Mouse (Mus musculus): ENCODE results near the gene Slc1a4. TPM values are rescaled to one million over a fixed set of nuclear protein-coding genes. Genes with fewer than 3 reads are reported as not detected.

Slc1a4 gene
- polyA plus RNA-seq, 1 experiment = 5.2 TPM

DNA sequence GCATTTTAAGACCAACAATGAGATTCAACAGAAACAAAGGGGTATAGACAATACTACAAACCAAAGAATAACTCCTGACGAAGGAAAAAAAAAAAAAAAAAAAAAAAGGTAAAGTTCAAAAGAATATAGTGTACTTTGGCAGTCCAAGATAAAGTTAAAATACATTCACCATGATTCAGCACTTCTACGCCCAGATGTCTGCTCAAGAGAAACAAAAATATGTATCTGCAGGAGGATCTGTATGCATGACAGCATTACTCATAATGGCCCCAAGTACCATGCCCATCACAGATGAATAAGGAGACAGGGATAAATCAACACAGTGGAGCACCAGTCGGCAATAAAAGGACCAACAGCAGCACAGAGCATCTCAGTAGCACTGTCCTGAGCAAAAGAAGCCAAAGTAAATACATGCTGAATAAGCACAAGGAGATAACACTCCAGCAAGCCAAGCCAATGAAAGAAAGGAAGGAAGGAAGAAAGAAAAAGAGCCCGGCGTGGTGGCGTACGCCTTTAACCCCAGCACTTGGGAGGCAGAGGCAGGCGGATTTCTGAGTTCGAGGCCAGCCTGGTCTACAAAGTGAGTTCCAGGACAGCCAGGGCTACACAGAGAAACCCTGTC is 7.3 kb downstream of the Slc1a4 start:
- DNase-seq (ENCODE audit: low read depth) = no peak

DNA sequence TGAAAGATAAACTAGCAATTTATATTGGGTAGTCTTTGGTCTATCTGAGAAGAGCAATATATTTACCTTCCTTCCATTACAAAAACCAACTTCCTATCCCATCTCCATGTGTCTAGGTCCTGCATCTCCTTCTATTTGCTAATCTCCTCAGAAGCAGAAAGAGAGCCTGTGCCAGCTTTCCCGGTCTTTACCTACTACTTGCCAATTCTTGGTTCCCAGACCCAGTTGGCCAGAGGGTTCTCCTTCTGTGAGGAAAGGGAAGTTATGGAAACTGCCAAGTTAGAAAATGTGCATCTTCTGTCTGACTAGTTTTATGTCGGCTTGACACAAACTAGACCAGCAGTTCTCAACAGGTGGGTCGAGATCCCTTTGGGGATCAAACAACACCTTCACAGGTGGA is 8.5 kb downstream of the Slc1a4 start:
- no peak for DNase-seq (ENCODE audit: low read depth)

DNA sequence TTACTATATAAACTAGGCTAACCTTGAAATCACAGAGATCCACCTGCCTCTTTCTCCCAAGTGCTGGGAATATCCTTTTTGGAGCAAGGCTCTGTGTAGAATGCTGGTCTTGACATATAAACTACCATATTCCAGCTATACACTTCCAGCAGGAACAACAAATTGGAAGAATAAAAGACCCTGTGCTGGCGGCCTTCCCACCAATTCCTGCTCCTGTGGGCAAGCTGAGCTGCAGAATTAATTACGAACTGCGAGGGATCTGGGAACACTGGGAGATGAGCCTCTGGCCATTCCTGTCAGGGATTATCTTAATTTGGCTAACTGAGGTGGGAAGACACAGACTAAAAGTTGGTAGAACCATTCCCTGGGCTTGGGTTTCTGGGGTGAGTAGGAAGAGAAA is 10.1 kb downstream of the Slc1a4 start:
- no peak for DNase-seq (ENCODE audit: low read depth)

DNA sequence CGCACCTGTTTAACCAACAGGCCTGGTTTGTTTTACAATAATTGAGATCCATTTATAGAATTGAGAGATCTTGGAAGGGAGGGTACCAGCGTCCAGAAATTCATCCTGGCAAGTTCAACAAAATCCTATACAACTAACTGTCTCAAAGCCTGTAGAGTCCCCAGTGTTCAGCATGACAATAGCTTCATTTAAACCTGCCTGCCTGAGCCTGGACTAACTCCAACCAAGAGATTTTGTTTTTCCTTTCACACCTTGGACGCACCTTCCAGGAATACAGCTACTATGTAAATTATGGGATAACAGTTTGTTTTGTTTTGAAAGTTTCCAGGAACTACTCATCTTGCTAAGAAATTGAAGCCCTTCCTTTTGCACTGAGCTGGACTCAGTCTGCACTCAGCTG is 11.9 kb downstream of the Slc1a4 start:
- no peak for DNase-seq (ENCODE audit: low read depth)

DNA sequence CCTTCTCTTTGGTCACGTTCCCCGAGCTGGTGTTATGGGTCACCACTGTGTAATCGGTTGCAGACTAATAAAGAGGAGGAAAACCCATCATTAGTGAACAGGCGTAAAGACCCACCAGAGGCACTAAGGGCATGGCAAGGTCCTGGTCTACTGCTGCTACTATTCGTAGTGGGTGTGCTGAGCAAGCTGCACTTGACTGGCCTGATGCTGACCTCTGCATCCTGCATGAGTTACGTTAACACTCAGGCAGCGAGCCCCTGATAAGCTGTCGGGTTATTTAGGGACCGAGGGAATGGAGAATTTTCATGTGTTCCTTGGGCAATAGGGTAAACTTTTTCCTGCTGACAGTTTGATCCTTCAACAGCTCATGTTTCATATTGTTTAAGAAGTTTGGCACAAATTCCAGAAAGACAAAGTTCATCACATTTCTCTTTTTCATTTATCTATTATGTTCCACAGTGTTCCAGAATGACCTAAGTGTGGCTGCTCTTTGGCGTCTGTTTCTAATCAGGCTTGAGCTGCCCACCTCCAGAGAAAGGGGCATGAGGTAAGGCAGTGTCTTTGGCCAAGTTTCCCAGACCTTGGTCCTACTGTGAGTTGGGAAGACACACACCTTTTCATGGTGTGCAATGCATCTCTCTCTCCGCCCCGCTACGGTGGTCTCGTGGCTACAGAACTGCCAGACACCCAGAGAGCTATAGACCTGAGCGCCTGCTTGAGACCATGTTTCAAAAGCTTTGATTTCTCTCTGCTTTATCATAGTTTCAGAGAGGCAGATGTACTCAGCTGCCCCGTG is 13.7 kb downstream of the Slc1a4 start:
- DNase-seq (ENCODE audit: low read depth) = no peak

DNA sequence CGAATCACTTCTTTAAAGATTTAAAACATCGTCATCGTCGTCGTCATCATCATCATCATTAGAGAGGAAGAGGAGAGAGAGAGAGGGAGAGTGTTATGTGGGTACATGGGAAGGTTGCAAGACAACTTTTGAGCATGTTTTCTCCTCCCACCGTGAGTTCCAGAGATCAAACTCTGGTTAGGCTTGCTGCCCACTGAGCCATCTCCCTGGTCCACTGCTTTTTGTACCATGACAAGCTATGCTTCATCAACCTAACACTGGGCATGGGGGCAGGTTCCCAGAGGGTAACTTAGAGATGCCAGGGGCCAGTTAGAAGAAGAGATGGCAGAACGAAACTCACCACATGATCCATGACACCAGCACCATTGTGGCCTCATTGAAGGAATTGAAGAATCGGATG is 18.9 kb downstream of the Slc1a4 start:
- DNase-seq (ENCODE audit: low read depth) = no peak

DNA sequence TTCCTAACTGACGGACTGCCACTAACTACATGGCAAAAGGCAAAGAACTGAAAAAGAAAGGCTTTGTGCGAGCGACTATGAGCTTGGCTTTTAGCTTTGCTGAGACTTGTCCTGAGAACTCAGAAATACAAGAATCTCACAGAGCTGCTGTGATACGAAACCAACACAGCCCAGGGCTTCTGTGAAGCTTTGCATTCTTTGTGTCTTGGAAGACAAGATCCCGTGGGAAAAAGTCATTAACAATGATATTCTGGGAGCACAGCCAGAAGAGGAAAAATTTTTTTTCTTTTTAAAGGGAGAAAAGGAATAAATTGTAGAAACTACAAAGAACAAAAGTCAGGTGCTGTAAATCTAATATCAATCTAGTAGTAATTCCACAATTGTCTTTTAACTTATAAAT is 23.5 kb downstream of the Slc1a4 start:
- no peak for DNase-seq (ENCODE audit: low read depth)

DNA sequence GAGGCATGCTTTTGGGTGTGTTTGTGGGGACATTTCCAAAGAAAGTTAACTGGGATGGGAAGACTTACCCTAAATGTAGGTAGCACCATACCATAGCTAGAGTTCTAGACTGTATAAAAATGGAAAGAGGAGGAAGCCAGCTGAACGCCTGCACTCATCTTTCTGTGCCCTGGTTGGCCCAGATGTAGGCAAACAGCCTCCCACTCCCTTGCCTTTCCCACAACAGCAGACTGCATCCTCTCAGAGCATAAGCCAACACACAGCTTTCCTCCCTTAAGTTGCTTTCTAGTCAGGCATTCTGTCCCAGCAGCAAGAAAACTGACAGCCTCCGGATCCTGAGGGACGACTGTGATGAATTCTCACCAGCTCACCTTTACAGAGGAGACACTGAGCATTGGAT is 25.1 kb downstream of the Slc1a4 start:
- no peak for DNase-seq (ENCODE audit: low read depth)

DNA sequence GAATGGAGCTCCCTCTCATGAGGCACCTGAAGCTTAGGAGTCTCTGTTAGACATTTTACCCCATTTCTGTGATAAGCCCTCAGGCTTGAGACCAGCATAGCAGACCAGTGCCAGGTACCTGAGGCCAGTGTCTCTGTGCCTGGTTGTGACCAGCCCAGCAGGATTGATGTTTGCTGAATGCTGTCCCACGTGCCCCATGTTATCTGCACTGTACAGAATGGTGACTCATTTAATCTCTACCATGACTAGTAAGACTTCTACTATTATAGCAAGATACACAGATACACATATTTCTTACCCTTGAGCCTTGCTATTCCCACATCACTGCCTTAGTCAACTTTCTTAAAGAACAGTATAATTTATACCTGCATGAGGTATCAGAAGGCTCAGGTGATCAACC is 26.9 kb downstream of the Slc1a4 start:
- no peak for DNase-seq (ENCODE audit: low read depth)

DNA sequence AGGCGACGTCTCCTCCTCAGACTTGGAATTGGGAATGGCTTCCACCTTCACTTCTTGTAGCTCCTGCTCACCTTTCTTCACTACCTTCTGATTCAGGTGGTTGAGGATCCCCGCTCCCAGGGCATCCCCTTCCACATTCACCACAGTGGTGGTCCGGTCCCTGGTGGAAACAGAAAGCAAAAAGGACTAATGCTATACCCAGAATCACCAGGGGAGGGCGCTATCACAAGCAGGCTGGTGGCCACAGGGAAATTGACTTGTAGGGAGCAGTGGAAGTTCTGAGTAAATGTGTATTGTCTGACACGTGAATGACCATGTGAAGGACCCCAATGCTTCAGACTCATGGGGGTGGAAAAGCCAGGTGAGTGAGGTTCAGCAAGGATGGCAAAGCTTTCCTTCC is 28.2 kb downstream of the Slc1a4 start:
- no peak for DNase-seq (ENCODE audit: low read depth)

DNA sequence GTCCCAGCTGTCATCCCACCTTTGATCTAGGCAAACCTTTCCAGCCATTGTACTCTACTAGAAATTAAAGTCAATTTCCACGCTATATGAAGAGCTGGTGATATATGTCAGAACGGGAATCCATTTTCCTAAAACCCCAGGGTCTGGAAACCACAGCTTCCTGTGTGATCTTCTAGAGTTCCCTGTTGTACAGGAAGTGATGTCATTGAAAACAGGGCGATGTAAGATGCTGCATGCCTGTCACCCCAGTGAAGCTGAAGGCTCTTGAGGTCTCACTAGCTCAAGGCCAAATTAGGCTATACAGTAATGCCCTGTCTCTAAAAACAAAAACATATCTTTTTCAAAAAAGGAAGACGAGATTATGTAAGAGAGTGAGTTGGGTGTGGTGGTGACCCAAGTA is 31.2 kb downstream of the Slc1a4 start:
- no peak for DNase-seq (ENCODE audit: low read depth)

DNA sequence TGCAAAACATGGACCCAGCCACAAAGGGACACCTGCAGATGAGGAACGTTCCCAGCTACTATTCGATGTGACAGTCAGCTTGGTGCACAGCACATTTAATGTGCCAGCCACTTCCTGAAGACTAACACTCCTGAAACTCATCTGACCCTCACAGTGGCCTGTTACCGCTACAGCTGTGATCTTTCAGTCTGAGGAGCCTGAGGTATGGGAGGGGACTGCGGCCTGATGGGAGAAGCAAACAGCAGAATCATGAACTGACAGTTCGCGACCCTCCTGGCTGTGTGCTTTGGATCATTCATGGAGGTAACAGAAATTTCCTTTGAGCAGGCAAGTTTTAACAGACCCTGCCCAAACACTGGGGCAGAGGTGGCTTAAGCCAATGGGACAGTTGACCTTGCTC is 31.7 kb downstream of the Slc1a4 start:
- no peak for DNase-seq (ENCODE audit: low read depth)

DNA sequence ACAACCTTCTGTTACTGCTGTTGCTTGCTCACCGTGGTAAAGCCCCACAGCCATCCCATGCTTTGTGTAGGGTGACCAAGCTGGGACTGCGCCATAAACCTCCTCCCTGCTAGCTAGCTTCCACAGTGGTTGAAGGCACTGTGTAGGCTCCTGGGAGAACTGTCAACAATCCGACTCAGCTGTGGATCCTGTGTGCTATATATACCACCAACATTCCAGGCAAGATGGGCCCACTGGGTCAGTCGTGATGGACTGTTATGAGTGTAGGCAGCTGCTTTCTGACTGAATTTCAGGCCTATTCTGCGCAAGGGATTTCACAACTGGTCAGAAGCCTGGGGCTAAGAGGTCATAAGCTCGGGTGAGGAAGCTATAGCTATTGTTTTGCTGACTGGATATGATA is 32.6 kb downstream of the Slc1a4 start:
- DNase-seq (ENCODE audit: low read depth) = no peak

DNA sequence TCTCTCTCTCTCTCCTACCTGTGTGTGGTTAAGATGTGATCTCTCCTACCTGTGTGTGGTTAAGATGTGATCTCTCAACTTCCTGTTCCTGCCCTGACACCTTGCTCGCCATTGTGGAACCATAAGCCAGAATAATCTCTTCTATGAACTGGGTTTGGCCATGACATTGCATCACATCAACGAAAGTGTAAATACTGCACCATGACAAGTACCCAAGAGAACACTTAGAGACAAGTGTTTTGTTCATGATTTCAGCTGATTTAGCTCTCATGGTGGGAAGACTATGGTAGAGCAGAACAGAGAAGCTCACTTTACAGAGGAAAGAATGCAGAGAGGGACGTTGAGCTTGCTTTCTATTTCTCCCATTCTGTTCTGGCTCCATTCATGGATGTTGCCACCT is 48.0 kb downstream of the Slc1a4 start:
- DNase-seq (ENCODE audit: low read depth) = no peak

DNA sequence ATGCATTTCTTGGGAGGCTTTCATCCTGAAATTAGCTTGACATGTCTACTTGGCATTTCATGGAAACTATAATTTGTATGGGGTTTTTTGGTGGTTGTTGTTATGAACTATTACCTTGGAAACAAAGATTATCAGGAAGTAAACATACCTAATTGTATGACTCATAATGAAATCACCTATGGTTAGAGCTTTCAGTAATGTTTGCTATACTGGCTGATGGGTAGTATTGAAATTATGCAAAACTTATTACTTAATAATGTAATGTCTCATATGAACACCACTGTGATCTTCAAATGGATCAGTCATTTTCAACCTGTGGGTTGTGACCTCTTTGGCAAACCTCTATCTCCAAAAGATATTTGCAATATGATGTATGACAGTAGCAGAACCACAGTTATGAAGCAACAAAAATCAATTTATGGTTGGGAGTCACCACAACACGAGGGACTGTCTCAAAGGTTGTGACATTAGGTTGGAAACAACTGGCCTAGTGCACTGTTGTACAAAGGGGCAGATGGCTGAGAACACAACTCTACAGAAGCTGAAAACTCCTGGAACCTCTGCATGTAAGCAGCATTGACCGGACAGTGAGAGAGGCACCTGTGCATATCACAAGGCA is 49.8 kb downstream of the Slc1a4 start:
- no peak for DNase-seq (ENCODE audit: low read depth)

DNA sequence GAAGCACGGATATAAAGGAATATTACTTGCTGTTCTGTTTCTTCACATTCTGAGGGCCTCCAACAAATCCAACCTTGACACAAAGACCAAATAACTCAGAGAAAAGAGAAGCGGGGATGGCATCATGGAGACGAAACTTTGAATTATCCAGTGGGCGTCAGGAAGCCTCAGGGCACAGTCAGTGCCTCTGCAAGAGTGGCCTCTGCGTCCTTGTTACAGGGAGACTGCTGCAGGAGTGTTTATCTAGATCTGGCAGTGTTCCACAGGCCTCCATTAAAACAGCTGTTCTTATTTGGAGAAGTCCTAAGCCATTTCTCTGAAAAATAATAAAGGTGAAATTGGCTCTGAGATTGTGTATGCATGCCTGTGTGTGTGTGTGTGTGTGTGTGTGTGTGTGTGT is 51.5 kb downstream of the Slc1a4 start:
- no peak for DNase-seq (ENCODE audit: low read depth)

DNA sequence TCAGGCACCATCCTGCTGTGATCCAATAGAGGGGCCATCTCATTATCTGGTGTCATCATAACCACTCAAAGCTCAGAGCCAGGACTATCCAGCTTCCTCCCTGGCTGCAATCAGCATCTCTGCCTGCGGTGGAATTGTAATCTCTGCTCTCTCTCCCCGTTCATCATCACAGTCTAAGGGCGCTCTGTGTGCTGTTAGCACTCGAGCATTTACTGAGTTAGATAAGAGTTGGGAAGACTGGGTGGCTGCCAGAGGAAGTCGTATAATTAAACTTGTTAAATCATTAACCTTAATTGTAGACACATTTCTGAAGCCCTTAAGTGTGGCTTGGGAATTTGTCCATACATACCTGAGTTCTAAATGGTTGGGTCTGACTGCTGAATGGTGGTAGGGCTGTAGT is 53.8 kb downstream of the Slc1a4 start:
- no peak for DNase-seq (ENCODE audit: low read depth)

DNA sequence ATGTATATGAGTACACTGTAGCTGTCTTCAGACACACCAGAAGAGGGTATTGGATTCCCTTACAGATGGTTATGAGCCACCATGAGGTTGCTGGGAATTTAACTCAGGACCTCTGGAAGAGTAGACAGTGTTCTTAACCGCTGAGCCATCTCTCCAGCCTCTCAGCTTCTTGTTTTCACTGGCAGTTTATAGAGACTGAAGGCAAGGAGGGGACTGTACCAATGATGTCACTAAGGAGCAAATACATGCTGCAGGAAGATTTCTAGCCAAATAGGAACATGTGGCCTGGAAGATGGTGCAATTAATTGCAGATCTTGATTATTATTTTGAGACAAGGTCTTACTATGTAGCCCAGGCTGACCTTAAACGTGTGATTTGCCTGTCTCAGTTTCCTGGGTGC is 55.4 kb downstream of the Slc1a4 start:
- DNase-seq (ENCODE audit: low read depth) = no peak

DNA sequence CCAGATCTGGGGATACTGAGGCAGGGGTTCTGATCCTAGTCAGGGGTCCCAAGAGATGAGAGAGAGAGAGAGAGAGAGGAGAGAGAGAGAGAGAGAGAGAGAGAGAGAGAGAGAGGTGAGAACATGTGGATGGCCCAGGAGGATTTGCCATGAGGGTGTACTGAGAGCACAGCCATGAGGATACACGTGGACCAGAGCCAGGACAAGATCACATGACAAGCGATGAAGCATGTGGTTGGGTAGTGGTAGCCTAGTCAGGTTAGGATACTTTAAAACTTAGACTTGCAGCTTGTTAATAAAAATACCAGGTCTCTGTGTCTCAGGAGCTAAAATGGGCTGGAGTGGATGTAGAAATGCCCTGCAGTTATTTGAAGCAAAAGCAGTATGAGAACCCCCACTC is 56.5 kb downstream of the Slc1a4 start:
- DNase-seq (ENCODE audit: low read depth) = no peak

DNA sequence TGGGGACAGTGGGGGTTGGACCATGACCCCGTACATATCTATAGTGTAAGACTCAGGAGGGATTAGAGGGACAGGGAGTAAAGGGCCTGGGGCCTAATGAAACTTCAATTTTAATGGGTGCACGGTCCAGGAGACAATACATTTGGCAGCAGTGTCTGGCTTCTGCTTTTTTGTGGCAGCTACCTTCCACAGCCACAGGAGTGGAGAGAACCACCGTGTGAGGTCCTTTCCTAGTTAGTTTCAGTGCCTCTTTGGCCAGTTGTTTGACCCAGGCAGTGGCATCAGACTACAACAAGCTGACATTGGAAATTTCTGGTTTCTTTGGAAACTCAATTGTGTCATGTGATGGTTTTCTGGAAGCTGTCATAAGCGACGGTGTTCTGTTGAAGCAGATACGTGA is 62.6 kb downstream of the Slc1a4 start:
- DNase-seq (ENCODE audit: low read depth) = no peak

DNA sequence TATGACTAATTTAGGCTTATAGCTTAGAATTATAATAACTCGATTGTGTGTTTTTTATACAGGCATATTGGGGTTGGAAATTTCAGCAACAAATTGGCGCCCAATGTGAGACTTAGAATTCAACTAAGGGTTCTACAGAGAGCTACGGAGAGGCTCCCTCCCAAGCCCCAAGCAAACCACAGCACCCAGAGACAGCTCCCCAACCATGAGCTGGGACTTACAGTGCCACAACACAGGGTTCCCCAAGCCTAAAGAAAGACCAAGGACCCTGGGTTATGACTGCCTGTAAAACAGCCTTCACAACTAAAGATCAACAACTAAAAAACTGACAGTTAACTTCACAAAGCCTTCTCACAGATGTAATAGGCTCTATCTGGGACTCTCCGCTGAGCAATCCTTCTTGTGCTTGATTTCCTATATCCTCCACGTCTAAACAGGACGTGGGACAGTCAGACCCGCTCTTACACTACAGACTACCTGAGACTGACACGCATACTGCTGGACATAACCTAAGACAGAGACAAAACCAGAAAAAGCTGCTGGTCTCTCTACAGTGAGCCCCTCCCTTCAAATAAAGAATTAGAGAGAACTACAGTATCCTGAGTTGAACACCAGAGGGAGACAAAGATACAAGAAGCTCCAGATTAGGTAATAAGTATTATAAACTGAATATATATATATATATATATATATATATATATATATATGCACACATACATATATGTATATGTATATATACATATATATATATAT is 69.7 kb downstream of the Slc1a4 start:
- DNase-seq (ENCODE audit: low read depth) = no peak

DNA sequence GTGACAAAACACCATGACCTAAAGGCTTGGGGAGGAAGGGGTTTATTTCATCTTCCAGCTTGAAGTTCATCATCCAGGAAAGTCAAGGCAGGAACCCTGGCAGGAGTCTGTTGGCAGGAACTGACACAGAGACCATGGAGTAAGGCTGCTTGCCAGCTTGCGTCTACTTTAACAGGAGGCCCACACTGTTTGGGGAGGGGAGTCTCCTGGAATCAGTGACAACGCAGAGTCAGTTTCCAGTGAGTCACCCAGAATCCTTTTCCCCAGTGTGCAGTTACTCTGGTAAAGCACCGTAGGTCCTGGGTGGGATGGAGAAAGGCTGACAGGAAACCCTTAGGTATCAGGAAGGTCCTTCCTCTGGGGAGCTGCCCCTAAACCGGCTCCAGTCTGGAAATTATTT is 77.7 kb downstream of the Slc1a4 start:
- DNase-seq (ENCODE audit: low read depth) = no peak

DNA sequence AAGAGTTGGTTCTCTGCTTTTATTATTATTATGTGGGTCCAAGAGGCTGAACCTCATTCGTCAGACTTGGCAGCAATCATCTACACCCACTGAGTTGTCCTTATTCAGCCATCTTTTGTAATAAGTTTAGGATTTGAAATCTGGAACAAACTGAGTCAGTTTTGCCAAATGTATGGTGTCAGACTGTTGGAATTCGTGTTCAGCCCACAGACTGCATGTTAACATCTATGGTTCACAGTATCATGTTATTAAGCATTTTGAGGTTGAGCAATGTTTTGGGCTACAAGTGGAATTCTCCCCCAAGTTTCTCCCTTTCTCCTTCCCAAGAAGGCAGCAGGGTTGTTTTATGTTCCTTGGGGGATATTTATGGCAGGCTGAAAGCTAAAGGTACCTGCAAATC is 79.4 kb downstream of the Slc1a4 start:
- DNase-seq (ENCODE audit: low read depth) = peak; percentile 46

Data from gonadal fat pad, adult 2 months (tissue).